Mouse (Mus musculus) kidney, postnatal 25 days (tissue): ENCODE data around the gene Arhgef25.

Experiments used
- DNase-seq, 2 experiments: peaks; one replicate each; pipeline ENCODE4 v3.0.0; 2021; ENCODE audit warnings: mixed read lengths in 2 of 2

Gene Arhgef25

DNA sequence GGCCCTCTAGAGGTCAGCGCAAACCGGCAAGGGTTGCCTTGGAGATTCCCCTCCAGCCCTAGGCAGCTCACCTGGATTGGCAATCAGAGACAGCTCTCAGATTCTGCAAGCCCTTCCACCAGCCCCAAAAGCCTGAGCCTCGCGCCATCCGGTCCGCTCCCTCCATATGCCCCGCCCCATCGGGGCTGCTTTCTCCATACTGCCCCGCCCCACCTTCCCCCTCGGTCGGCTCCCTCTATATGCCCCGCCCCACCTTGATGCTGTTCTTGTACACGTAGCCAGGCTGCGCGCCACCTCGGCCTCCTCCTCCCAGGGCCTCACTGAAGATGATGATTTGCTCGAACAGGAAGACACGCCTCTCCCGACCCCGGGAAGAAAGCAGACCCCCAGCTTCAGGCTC, 6.1 kb downstream of the Arhgef25 start:
- no peak for DNase-seq

GRCm38 (mm10) chr10:127182624-127183023, 7.3 kb downstream of the Arhgef25 start:
- no peak for DNase-seq

DNA sequence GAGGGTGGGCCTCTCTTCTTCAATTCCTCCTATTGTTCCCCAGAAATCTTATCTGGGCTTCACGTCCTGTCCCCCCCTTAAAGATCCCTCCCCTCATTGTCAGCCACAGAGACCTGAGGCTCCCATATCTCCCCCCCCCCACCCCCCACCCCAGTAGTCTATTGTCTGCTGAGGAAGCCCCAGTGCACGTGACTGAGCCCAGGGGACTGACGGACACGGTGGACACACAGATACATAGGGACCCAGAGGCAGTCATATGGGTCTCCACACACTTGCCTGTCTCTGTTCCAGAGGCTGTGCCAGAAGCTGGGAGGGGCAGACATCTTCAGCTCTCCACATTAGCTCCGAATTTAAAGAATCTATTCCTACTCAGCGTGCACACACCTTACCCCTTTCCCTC, 8.3 kb downstream of the Arhgef25 start:
- DNase-seq: peak in 1 of 2 experiments; percentile 58

- no peak for DNase-seq
Measured at GRCm38 (mm10) chr10:127180695-127181047, 9.2 kb downstream of the Arhgef25 start.

DNA sequence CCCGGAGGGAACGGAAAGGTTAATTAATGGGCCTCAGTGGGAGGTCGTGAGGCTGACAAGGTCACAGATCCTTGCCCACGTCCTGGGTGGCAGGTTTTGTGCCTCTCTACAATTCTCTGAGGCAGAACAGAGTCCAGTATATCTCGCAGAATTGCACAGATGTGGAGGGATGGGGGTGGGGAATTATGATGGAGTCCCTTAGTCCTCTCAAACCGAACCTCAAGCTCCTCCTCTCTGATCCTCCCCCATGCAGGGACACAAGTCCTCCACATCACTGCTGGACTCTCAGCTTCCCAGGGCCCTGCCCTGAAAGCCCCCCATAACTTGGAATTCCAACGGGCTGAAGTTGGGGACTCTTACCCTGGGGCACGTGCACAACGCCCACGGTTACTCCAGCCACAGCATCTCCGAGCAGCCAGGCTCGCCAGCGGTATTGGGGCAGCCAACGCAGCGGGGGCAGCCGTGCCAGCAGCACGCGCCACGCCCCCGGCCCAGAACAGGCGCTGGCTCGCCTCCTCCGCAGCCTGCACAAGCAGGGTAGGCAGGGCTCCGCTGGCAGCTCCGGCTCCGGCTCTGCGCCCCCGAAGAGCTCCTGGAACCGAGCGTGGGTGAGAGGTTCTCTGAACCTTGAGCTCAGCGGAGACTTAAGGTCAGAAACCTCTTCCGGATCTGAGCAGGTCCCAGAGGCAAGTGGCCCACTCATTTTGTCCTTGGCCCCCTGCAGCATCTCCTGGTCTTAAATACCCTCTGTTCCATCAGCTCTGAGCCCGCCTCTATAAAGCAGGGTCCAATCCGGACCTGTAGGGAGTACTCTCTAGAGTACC, 9.8 kb downstream of the Arhgef25 start, which contains the start of gene Slc26a10:
Slc26a10 (minus strand) TSS at position 775 of the 824 bp plus-strand sequence.
- DNase-seq: no peak

- no peak for DNase-seq
Measured at GRCm38 (mm10) chr10:127178286-127179027, 11.4 kb downstream of the Arhgef25 start.

- DNase-seq: peak; percentile 71 to 86
Measured at GRCm38 (mm10) chr10:127177719-127178118, 12.2 kb downstream of the Arhgef25 start.

DNA sequence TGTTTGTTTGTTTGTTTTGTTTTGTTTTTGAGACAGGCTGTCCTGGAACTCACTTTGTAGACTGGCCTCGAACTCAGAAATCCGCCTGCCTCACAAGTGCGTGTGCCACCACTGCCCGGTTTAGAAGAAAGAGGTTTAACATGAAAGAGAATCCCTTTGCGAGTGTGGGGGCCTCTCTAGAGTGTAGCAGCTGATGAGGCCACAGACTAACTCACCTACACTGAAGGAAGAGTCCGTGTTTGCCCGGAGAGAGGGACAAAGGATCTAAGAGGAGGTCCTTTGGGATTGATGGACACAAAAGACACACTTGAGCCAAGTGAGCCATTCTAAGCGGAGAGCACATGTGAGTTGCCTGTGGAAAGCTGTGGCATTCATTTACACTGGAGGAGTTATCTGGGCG, 12.6 kb downstream of the Arhgef25 start:
- no peak for DNase-seq

- DNase-seq: no peak
Measured at GRCm38 (mm10) chr10:127176756-127177155, 13.1 kb downstream of the Arhgef25 start.

DNA sequence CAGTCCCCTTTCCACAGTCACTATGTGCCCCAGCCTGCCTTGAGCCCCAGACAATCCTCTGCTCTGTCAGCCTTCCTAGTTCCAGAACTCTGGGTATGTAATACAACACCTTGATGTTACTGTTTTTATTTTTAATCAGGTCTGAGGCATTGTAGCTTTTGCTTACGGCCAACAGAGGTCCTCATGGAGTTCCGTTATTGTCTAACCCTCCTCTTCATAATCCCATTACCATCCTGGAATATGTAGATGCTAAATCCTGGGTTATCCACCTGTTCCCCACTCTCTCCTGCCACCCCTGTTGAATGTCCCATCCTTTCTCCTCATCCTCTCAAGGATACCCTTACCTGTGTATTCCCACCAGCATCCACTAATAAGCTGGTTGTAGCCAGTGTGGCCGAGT, 13.7 kb downstream of the Arhgef25 start:
- no peak for DNase-seq

DNA sequence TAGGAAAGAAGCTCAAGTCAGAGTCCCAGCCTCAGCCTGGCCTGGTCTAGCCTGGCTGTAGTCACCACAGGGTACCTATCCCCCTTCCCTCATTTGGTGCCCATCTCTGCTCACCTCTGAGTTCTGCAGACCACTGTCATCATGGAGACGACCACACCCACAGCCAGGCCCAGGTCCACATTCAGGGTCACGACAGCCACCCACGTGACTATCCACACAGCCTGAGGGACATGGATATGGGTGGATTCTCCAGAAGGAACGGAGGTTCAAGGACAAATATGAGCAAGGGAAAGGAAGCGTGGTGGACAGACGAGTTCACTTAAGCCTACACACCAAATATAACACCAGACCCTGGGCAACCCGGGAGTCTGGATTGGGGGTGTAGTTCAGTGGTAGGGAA, 15.7 kb downstream of the Arhgef25 start:
- no peak for DNase-seq

- no peak for DNase-seq
Measured at GRCm38 (mm10) chr10:127173148-127174065, 16.5 kb downstream of the Arhgef25 start.

GRCm38 (mm10) chr10:127171631-127172200, 18.2 kb downstream of the Arhgef25 start:
- DNase-seq: no peak

GRCm38 (mm10) chr10:127170837-127171272, 19.0 kb downstream of the Arhgef25 start:
- peak; percentile 80 to 82 for DNase-seq

DNA sequence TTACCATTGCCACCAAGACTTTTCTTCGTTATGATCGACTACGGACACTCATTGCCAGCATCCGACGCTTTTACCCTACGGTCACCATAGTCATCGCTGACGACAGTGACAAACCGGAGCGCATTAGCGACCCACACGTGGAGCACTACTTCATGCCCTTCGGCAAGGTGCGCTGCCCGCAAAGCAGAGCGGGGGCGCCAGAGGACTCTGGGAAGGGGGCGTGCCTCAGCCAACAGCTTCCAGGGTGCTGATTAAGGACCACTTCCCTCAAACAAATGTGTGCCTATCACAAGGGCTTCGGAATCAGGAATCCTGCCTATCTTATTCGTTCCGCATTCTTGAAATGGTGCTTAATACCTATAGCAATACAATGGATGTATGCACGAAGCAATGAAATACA, 19.9 kb downstream of the Arhgef25 start:
- peak in 1 of 2 experiments; percentile 53 for DNase-seq

DNA sequence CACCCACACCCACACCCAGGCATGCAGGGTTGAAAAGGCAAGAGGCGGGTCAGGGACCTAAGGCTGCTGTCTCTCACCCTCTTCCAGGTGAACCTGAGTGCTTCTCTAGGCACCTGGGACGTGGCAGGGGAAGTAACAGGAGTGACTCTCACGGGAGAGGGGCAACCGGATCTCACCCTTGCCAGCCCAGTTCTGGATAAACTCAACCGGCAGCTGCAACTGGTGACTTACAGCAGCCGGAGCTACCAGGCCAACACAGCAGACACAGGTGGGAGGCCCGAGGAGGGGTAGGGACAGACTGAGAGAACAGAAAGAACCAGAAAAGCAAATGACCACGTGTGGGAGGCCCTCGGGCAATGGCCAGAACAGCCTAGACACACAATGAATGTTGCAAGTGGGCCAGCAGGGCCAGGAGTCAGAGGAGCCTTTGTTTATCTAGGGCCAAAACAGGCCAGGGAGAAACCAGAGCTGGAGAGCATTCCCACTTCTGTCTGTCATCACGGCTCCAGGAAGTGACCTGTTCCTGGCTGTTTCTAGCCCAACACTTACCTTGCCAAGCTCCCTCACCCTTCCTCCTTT, 22.2 kb downstream of the Arhgef25 start:
- no peak for DNase-seq

GRCm38 (mm10) chr10:127166771-127167613, 22.9 kb downstream of the Arhgef25 start:
- no peak for DNase-seq

GRCm38 (mm10) chr10:127166404-127166715, 23.5 kb downstream of the Arhgef25 start:
- DNase-seq: no peak

GRCm38 (mm10) chr10:127165654-127166403, 24.1 kb downstream of the Arhgef25 start:
- peak in 1 of 2 experiments; percentile 51 for DNase-seq

DNA sequence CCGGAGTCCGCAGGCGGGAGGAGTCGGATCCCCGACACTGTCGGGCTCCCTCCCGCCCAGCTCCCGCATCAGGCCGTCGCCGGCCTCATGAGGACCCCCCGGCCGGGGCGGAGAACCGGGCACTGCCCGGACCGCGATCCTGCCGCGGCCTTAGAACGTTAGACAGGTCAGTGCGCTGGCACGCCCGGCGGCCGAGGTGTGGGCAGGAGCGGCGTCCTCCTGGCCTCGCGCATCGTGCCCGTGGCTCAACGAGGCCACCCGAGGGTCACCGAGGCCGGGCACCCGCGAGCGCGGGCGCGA, 24.6 kb downstream of the Arhgef25 start:
- peak in 1 of 2 experiments; percentile 52 for DNase-seq
